Mouse (Mus musculus) neural tube, embryonic 14.5 days (tissue): Measurements from ENCODE around the gene Gm12216. TPM values are rescaled to one million over a fixed set of nuclear protein-coding genes. Genes with fewer than 3 reads are reported as not detected.
A peak's percentile ranks its signal among the peaks of the same experiment; 100 is the strongest.

Experiments
- ATAC-seq: fragments of 200-750 bp; cut with Nextera tagmentation; 2 replicates; pipeline ENCODE4 v1.8.0; 2017; ENCODE audit warnings: low read depth, mild to moderate bottlenecking, moderate TSS enrichment, moderate library complexity
- H3K27ac ChIP-seq: fragments of 300-500 bp; sonication (generic); 2 replicates; pipeline ENCODE4 v1.5.1; 2014; ENCODE audit warnings: low read depth, mild to moderate bottlenecking, control low read depth, low read length, moderate library complexity, mixed read lengths
- H3K27me3 ChIP-seq: fragments of 300-500 bp; sonication (generic); 2 replicates; pipeline ENCODE4 v1.6.1; 2014; ENCODE audit warnings: low read length; ENCODE audit not compliant: control insufficient read depth, insufficient read depth
- H3K36me3 ChIP-seq: fragments of 300-500 bp; sonication (generic); 2 replicates; pipeline ENCODE4 v1.6.1; 2014; ENCODE audit warnings: low read length, mixed read lengths; ENCODE audit not compliant: control insufficient read depth, insufficient read depth
- H3K4me1 ChIP-seq: fragments of 300-500 bp; sonication (generic); 2 replicates; pipeline ENCODE4 v1.6.1; 2014; ENCODE audit warnings: low read length; ENCODE audit not compliant: control insufficient read depth, insufficient read depth
- H3K4me2 ChIP-seq: fragments of 300-500 bp; sonication (generic); 2 replicates; pipeline ENCODE4 v1.6.1; 2014; ENCODE audit warnings: mild to moderate bottlenecking, low read depth, low read length, control low read depth
- H3K4me3 ChIP-seq: fragments of 300-500 bp; sonication (generic); 2 replicates; pipeline ENCODE4 v1.5.1; 2014; ENCODE audit warnings: low read depth, low read length, control low read depth, mixed read lengths
- H3K9ac ChIP-seq: fragments of 300-500 bp; sonication (generic); replicated peaks from 2 replicates; pipeline ENCODE4 v1.6.1; 2014; ENCODE audit warnings: low read depth, mild to moderate bottlenecking, control low read depth, low read length, mixed read lengths
- H3K9me3 ChIP-seq: fragments of 300-500 bp; sonication (generic); 2 replicates; pipeline ENCODE4 v1.6.1; 2016; ENCODE audit warnings: low read length; ENCODE audit not compliant: control insufficient read depth
- WGBS: fragments of 180-500 bp; shearing (Covaris S2); extraction: QIAGEN DNeasy Blood & Tissue Kit; methylation state at CpG from one replicate; pipeline ENCODE4 v1.1.7; 2014; 5-methylcytosine and 5-hydroxymethylcytosine counted together
- polyA plus RNA-seq: library from polyadenylated mRNA; unstranded; fragments of >200 nt; fragmentation: Nextera tagmentation; extraction: Ambion mirVana; gene quantifications from 2 replicates; pipeline ENCODE4 v1.2.1, GENCODE M21; 2014

Gm12216 gene
- polyA plus RNA-seq, 1 experiment from 2014 or later, result 0.44 TPM

GRCm38 (mm10) chr11:53757612-53758011 lies 101.4 kb downstream of the Gm12216 start:
- WGBS, result 88% methylated on average over 4 of the region's 4 CpGs
- Histone ChIP-seq H3K4me3 (no peak overlapping the region), H3K27me3 (peaks cover 6% of the 10 kb centered on the region; the same call in 1 of the 2 replicates), H3K9ac (no peak overlapping the region), H3K27ac (no peak overlapping the region), H3K36me3 (no peaks in the 10 kb centered on the region), H3K9me3 (no peaks in the 10 kb centered on the region), H3K4me1 (no peaks in the 10 kb centered on the region), H3K4me2 (no peak overlapping the region)
- no peak for ATAC-seq

GRCm38 (mm10) chr11:53755011-53755595 lies 104.0 kb downstream of the Gm12216 start:
- no peak overlapping the region for H3K9ac ChIP-seq
- H3K27me3 ChIP-seq, result no peaks in the 10 kb centered on the region
- 82% methylated on average over 12 of the region's 12 CpGs for WGBS
- H3K36me3 ChIP-seq, result no peaks in the 10 kb centered on the region
- H3K27ac ChIP-seq, result no peak overlapping the region
- ATAC-seq, result no peak
- no peaks in the 10 kb centered on the region for H3K4me1 ChIP-seq
- no peak overlapping the region for H3K4me3 ChIP-seq
- H3K9me3 ChIP-seq, result no peaks in the 10 kb centered on the region
- no peak overlapping the region for H3K4me2 ChIP-seq

- no peak for ATAC-seq
- no peak overlapping the region for H3K4me2 ChIP-seq
- H3K4me1 ChIP-seq, result no peaks in the 10 kb centered on the region
- no peak overlapping the region for H3K4me3 ChIP-seq
- H3K27me3 ChIP-seq, result no peaks in the 10 kb centered on the region
- no peaks in the 10 kb centered on the region for H3K36me3 ChIP-seq
- 55% methylated on average over 5 of the region's 5 CpGs for WGBS
- H3K27ac ChIP-seq, result no peak overlapping the region
- no peak overlapping the region for H3K9ac ChIP-seq
- H3K9me3 ChIP-seq, result no peaks in the 10 kb centered on the region
Measured at GRCm38 (mm10) chr11:53749716-53750352, 109.2 kb downstream of the Gm12216 start.

- H3K4me3 ChIP-seq, result no peak overlapping the region
- H3K9ac ChIP-seq, result no peak overlapping the region
- no peaks in the 10 kb centered on the region for H3K4me1 ChIP-seq
- H3K36me3 ChIP-seq, result no peaks in the 10 kb centered on the region
- no peaks in the 10 kb centered on the region for H3K27me3 ChIP-seq
- H3K4me2 ChIP-seq, result no peak overlapping the region
- no peaks in the 10 kb centered on the region for H3K9me3 ChIP-seq
- no peak for ATAC-seq
- WGBS, result 75% methylated on average over 4 of the region's 4 CpGs
- no peak overlapping the region for H3K27ac ChIP-seq
Measured at GRCm38 (mm10) chr11:53749306-53749705, 109.8 kb downstream of the Gm12216 start.

- WGBS, result 92% methylated on average over 6 of the region's 6 CpGs
- Histone ChIP-seq H3K27me3 (no peaks in the 10 kb centered on the region), H3K9me3 (no peaks in the 10 kb centered on the region), H3K27ac (no peak overlapping the region), H3K4me1 (no peaks in the 10 kb centered on the region), H3K4me3 (no peak overlapping the region), H3K36me3 (no peaks in the 10 kb centered on the region), H3K4me2 (no peak overlapping the region), H3K9ac (no peak overlapping the region)
- no peak for ATAC-seq
Measured at GRCm38 (mm10) chr11:53748614-53749013, 110.4 kb downstream of the Gm12216 start.

GRCm38 (mm10) chr11:53747985-53748384 lies 111.1 kb downstream of the Gm12216 start:
- no peaks in the 10 kb centered on the region for H3K9me3 ChIP-seq
- H3K4me2 ChIP-seq, result no peak overlapping the region
- H3K27ac ChIP-seq, result no peak overlapping the region
- ATAC-seq, result no peak
- no peak overlapping the region for H3K4me3 ChIP-seq
- H3K4me1 ChIP-seq, result no peaks in the 10 kb centered on the region
- no peaks in the 10 kb centered on the region for H3K27me3 ChIP-seq
- H3K36me3 ChIP-seq, result no peaks in the 10 kb centered on the region
- H3K9ac ChIP-seq, result no peak overlapping the region
- WGBS, result 91% methylated on average over 9 of the region's 9 CpGs

GRCm38 (mm10) chr11:53745260-53745659 lies 113.8 kb downstream of the Gm12216 start:
- Histone ChIP-seq H3K9ac (no peak overlapping the region), H3K27ac (no peak overlapping the region), H3K9me3 (no peaks in the 10 kb centered on the region), H3K4me2 (no peak overlapping the region), H3K36me3 (no peaks in the 10 kb centered on the region), H3K4me3 (no peak overlapping the region), H3K27me3 (no peaks in the 10 kb centered on the region), H3K4me1 (no peaks in the 10 kb centered on the region)
- 94% methylated on average over 2 of the region's 2 CpGs for WGBS
- no peak for ATAC-seq

GRCm38 (mm10) chr11:53742353-53742752 lies 116.7 kb downstream of the Gm12216 start:
- 47% methylated on average over 5 of the region's 5 CpGs for WGBS
- no peak overlapping the region for H3K9ac ChIP-seq
- H3K4me3 ChIP-seq, result no peak overlapping the region
- no peaks in the 10 kb centered on the region for H3K27me3 ChIP-seq
- no peak overlapping the region for H3K4me2 ChIP-seq
- no peaks in the 10 kb centered on the region for H3K9me3 ChIP-seq
- no peak for ATAC-seq
- H3K27ac ChIP-seq, result no peak overlapping the region
- H3K36me3 ChIP-seq, result no peaks in the 10 kb centered on the region
- no peaks in the 10 kb centered on the region for H3K4me1 ChIP-seq

- Histone ChIP-seq H3K9me3 (no peaks in the 10 kb centered on the region), H3K4me2 (no peak overlapping the region), H3K27me3 (no peaks in the 10 kb centered on the region), H3K9ac (no peak overlapping the region), H3K36me3 (no peaks in the 10 kb centered on the region), H3K4me3 (no peak overlapping the region), H3K4me1 (no peaks in the 10 kb centered on the region), H3K27ac (no peak overlapping the region)
- WGBS, result 35% methylated on average over 6 of the region's 6 CpGs
- ATAC-seq, result peak; percentile 54; the same call in 1 of the 2 replicates
Measured at GRCm38 (mm10) chr11:53737573-53737946, 121.5 kb downstream of the Gm12216 start.
